Mouse (Mus musculus) kidney, adult 2 months (tissue): ENCODE data around the gene Tmem123.

Experiments
- CTCF ChIP-seq: fragments of 200-500 bp; conservative IDR thresholded peaks from 2 replicates; pipeline ENCODE4 v1.5.1; 2011; ENCODE audit warnings: low read depth, mild to moderate bottlenecking, control low read depth, low read length, moderate library complexity, mixed read lengths; ENCODE audit not compliant: insufficient read depth, insufficient read length
- POLR2A ChIP-seq: fragments of 200-500 bp; IDR thresholded peaks from one replicate; pipeline ENCODE4 v1.6.1; 2011; ENCODE audit warnings: low read depth, low read length, control low read depth

- TF ChIP-seq CTCF (no peak), POLR2A (no peak)
Observed at GRCm38 (mm10) chr9:7796129-7796864, 32.5 kb downstream of the Tmem123 start.
